Mouse (Mus musculus) limb, embryonic 12.5 days (tissue): Measurements from ENCODE around the gene Ankrd34a. TPM values are rescaled to one million over a fixed set of nuclear protein-coding genes. Genes with fewer than 3 reads are reported as not detected.
"Not testable (repeated sequence)": the region's sequence is repeated elsewhere in the genome, so short reads cannot be mapped to it uniquely, and the experiment has no call there.

Source experiments
- ATAC-seq: fragments of 200-750 bp; cut with Nextera tagmentation; 2 replicates; pipeline ENCODE4 v1.8.0; 2017; ENCODE audit warnings: low read depth, moderate TSS enrichment; ENCODE audit not compliant: insufficient number of reproducible peaks, insufficient read depth, low FRiP score, low TSS enrichment
- H3K27ac ChIP-seq: fragments of 300-500 bp; sonication (generic); 2 replicates; pipeline ENCODE4 v1.5.1; 2016; ENCODE audit warnings: mild to moderate bottlenecking, moderate library complexity
- H3K27me3 ChIP-seq: fragments of 300-500 bp; sonication (generic); 2 replicates; pipeline ENCODE4 v1.6.1; 2016; ENCODE audit warnings: mild to moderate bottlenecking, moderate library complexity
- H3K36me3 ChIP-seq: fragments of 300-500 bp; sonication (generic); 2 replicates; pipeline ENCODE4 v1.6.1; 2016; ENCODE audit warnings: mild to moderate bottlenecking, moderate library complexity
- H3K4me1 ChIP-seq: fragments of 300-500 bp; sonication (generic); replicated peaks from 2 replicates; pipeline ENCODE4 v1.6.1; 2016
- H3K4me2 ChIP-seq: fragments of 300-500 bp; sonication (generic); 2 replicates; pipeline ENCODE4 v1.6.1; 2016; ENCODE audit warnings: mild to moderate bottlenecking, moderate library complexity
- H3K4me3 ChIP-seq: fragments of 300-500 bp; sonication (generic); replicated peaks from 2 replicates; pipeline ENCODE4 v1.5.1; 2016; ENCODE audit warnings: mild to moderate bottlenecking
- H3K9ac ChIP-seq: fragments of 300-500 bp; sonication (generic); replicated peaks from 2 replicates; pipeline ENCODE4 v1.6.1; 2016; ENCODE audit warnings: mild to moderate bottlenecking, moderate library complexity
- H3K9me3 ChIP-seq: fragments of 300-500 bp; sonication (generic); 2 replicates; pipeline ENCODE4 v1.6.1; 2016; ENCODE audit warnings: mild to moderate bottlenecking, moderate library complexity
- WGBS: fragments of 180-500 bp; shearing (Covaris S2); methylation state at CpG from one replicate; pipeline ENCODE4 v1.1.7; 2016; 5-methylcytosine and 5-hydroxymethylcytosine counted together
- polyA plus RNA-seq: library from polyadenylated mRNA; unstranded; fragments of >200 nt; fragmentation: Nextera tagmentation; extraction: Ambion mirVana; gene quantifications from 2 replicates; pipeline ENCODE4 v1.2.1, GENCODE M21; 2016

The Ankrd34a gene
- polyA plus RNA-seq, 1 experiment from 2014 or later: 2.2 TPM

DNA sequence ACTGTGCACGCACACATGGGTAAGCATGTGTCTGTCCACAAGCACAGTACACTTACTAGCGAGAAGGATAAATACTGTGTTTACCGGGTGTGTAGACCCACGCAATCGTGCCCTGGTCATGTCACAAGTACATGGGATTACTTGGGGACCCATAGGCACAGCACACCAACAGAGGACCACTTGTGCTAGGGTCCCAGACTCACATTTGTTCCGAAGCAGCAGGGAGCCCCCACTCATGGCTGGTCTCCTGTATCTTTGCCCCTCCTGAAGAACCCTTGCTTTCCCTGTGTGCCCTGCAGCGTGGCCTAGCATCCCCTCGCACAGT lies 2.6 kb downstream of the Ankrd34a start:
- no peaks in the 10 kb centered on the region for H3K9me3 ChIP-seq
- peak overlapping the region; percentile 53 for H3K4me3 ChIP-seq
- no peak overlapping the region for H3K9ac ChIP-seq
- no peak overlapping the region for H3K27ac ChIP-seq
- no peaks in the 10 kb centered on the region for H3K36me3 ChIP-seq
- H3K4me1 ChIP-seq: peaks cover 59% of the 10 kb centered on the region
- peaks cover 39% of the 10 kb centered on the region for H3K27me3 ChIP-seq
- no peak for ATAC-seq
- H3K4me2 ChIP-seq: peak overlapping the region; percentile 99
- WGBS: 47% methylated on average over 8 of the region's 8 CpGs

GRCm38 (mm10) chr3:96599411-96599810 lies 3.0 kb downstream of the Ankrd34a start:
- Histone ChIP-seq H3K27ac (no peak overlapping the region), H3K27me3 (peaks cover 39% of the 10 kb centered on the region), H3K36me3 (0 out of 2 replicates have a peak, but pooled peaks cover 2% of the 10 kb centered on the region), H3K4me1 (peaks cover 59% of the 10 kb centered on the region), H3K4me2 (peak overlapping the region; percentile 99; the same call in 1 of the 2 replicates), H3K9me3 (no peaks in the 10 kb centered on the region), H3K9ac (no peak overlapping the region), H3K4me3 (no peak overlapping the region; the same call in 1 of the 2 replicates)
- WGBS: 73% methylated on average over 3 of the region's 3 CpGs
- no peak for ATAC-seq

DNA sequence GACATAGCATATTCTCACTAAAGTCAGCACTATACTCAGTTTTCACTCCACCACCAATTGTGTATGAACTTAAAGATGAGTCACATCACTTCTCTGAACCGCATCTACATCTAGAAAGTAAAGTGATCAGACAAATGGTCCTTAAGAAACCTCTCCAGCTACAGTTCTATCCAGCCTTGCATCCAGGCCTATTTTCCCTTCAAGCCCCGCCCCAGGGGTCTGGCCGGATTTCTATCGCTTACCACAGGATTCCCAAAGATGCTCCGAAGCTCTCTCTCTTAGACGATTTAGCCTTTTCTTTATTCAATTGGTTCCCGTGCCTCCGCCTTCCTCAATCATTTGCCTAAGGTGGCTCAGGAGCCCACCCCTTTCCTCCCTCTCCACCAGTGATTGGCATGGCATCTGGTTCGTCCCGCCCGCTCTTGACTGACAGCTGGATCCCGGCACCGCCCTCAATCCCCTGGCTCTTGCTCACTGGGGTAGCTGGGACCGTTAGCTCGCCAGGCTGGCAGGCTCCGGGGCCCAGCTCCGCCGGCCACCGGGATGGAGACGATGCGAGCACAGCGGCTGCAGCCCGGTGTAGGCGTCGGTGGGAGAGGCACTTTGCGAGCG lies 4.3 kb downstream of the Ankrd34a start, which contains the start of gene Lix1l:
Lix1l (plus strand) TSS at position 511 of the 612 bp plus-strand sequence.
- peak; percentile 94 for ATAC-seq
- peaks cover 55% of the 10 kb centered on the region for H3K4me1 ChIP-seq

DNA sequence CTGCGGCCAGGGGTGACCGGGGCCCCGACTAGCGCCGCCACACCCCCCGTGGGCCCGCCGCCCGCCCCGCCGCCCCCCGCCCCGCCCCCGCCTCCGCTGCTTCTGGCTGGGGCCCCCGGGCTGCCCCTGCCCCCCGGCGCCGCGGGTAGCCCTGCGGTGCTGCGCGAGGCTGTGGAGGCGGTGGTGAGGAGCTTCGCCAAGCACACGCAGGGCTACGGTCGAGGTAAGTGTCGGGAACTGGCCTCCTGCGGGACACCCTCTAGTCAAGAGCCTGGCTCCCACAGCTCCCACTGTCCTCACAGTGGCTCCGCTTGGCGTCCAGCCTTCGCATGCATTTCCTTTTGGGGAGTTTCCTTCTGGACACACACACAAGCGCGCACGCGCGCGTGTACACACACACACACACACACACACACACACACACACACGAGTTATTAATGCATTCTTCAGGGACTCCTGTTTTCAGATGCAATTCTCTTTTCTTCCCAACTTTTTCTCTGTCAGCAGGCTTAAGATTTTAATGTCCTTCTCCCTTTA lies 4.9 kb downstream of the Ankrd34a start:
- Histone ChIP-seq H3K4me1 (peaks cover 49% of the 10 kb centered on the region), H3K9ac (peak overlapping the region; percentile 96), H3K4me3 (peak overlapping the region; percentile 87), H3K4me2 (peak overlapping the region; percentile 78), H3K27me3 (peaks cover 22% of the 10 kb centered on the region), H3K27ac (peak overlapping the region; percentile 94), H3K9me3 (no peaks in the 10 kb centered on the region), H3K36me3 (peaks cover 10% of the 10 kb centered on the region; the same call in 1 of the 2 replicates)
- WGBS: 1% methylated on average over 33 of the region's 40 CpGs
- peak; percentile 49 for ATAC-seq

More for the DNA sequence above, 4.3 kb downstream of the Ankrd34a start, which contains the start of gene Lix1l:
- H3K27ac ChIP-seq: peak within 1 kb of the TSS; percentile 94
- H3K9ac ChIP-seq: peak within 1 kb of the TSS; percentile 96
- H3K36me3 ChIP-seq: peaks cover 10% of the 10 kb centered on the region; the same call in 1 of the 2 replicates
- peaks cover 28% of the 10 kb centered on the region for H3K27me3 ChIP-seq
- peak within 1 kb of the TSS; percentile 87 for H3K4me3 ChIP-seq
- no peaks in the 10 kb centered on the region for H3K9me3 ChIP-seq
- H3K4me2 ChIP-seq: peak within 1 kb of the TSS; percentile 78
- WGBS: 2% methylated on average over 27 of the region's 27 CpGs

GRCm38 (mm10) chr3:96601941-96602703 lies 5.7 kb downstream of the Ankrd34a start:
- Histone ChIP-seq H3K4me1 (peaks cover 41% of the 10 kb centered on the region), H3K4me2 (peak overlapping the region; percentile 78), H3K27ac (peak overlapping the region; percentile 94), H3K4me3 (peak overlapping the region; percentile 87), H3K36me3 (peaks cover 10% of the 10 kb centered on the region; the same call in 1 of the 2 replicates), H3K27me3 (peaks cover 14% of the 10 kb centered on the region), H3K9me3 (no peaks in the 10 kb centered on the region), H3K9ac (peak overlapping the region; percentile 96)
- 38% methylated on average over 10 of the region's 10 CpGs for WGBS
- ATAC-seq: no peak

- H3K36me3 ChIP-seq: peaks cover 10% of the 10 kb centered on the region; the same call in 1 of the 2 replicates
- peak overlapping the region; percentile 94 for H3K27ac ChIP-seq
- 34% methylated on average over 5 of the region's 5 CpGs for WGBS
- peaks cover 12% of the 10 kb centered on the region for H3K27me3 ChIP-seq
- H3K9ac ChIP-seq: peak overlapping the region; percentile 96
- ATAC-seq: no peak
- peak overlapping the region; percentile 87 for H3K4me3 ChIP-seq
- no peaks in the 10 kb centered on the region for H3K9me3 ChIP-seq
- peaks cover 35% of the 10 kb centered on the region for H3K4me1 ChIP-seq
- peak overlapping the region; percentile 78 for H3K4me2 ChIP-seq
Observed at GRCm38 (mm10) chr3:96602704-96603084, 6.3 kb downstream of the Ankrd34a start.

DNA sequence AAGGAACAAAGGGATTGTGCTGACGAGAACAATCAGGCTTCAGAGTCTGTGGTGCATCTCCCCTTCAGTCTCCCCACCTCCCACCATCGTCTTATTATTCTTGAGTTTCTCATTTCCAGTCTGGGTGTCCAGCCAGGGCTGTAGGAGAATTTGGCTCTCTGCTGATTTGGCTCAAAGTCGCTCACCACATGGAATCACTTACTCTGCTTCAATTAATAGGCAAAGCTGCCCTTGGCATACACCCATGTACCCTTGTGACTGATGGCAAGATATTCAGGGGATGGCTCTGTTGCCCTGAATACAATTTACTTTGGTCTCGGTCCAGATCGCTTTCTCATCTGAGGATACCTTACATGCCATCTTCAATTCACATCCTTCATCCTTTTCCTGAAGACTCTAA lies 6.9 kb downstream of the Ankrd34a start:
- Histone ChIP-seq H3K27me3 (peaks cover 12% of the 10 kb centered on the region), H3K9me3 (no peaks in the 10 kb centered on the region), H3K9ac (peak overlapping the region; percentile 96), H3K4me2 (peak overlapping the region; percentile 78), H3K27ac (no peak overlapping the region), H3K36me3 (peaks cover 10% of the 10 kb centered on the region; the same call in 1 of the 2 replicates), H3K4me3 (peak overlapping the region; percentile 87), H3K4me1 (peaks cover 33% of the 10 kb centered on the region)
- WGBS: 63% methylated on average over 5 of the region's 5 CpGs
- no peak for ATAC-seq

DNA sequence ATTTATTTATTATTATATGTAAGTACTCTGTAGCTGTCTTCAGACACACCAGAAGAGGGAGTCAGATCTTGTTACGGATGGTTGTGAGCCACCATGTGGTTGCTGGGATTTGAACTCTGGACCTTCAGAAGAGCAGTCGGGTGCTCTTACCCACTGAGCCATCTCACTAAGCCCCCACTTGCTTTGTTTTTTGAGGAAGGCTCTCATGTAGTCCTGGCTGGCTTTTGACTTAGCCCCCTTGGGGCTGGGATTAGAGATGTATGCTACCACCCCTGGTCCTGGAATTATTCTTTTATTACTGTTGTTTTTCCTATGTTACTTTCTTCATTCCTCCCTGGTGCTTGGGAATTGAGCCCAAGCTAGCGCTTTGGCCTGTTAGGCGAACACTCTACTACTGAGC lies 9.6 kb downstream of the Ankrd34a start:
- not testable (repeated sequence) for H3K4me3 ChIP-seq, H3K27me3 ChIP-seq, H3K9me3 ChIP-seq, H3K27ac ChIP-seq, H3K36me3 ChIP-seq, H3K4me2 ChIP-seq, ATAC-seq, H3K9ac ChIP-seq
- 86% methylated on average over 4 of the region's 4 CpGs for WGBS
- H3K4me1 ChIP-seq: peaks cover 22% of the 10 kb centered on the region

GRCm38 (mm10) chr3:96606618-96607017 lies 10.2 kb downstream of the Ankrd34a start:
- Histone ChIP-seq H3K9ac (no peak overlapping the region), H3K4me1 (peaks cover 22% of the 10 kb centered on the region), H3K27ac (no peak overlapping the region), H3K9me3 (no peaks in the 10 kb centered on the region), H3K27me3 (no peaks in the 10 kb centered on the region), H3K36me3 (peaks cover 13% of the 10 kb centered on the region; the same call in 1 of the 2 replicates), H3K4me3 (no peak overlapping the region), H3K4me2 (no peak overlapping the region)
- ATAC-seq: no peak
- 90% methylated on average over 4 of the region's 4 CpGs for WGBS

DNA sequence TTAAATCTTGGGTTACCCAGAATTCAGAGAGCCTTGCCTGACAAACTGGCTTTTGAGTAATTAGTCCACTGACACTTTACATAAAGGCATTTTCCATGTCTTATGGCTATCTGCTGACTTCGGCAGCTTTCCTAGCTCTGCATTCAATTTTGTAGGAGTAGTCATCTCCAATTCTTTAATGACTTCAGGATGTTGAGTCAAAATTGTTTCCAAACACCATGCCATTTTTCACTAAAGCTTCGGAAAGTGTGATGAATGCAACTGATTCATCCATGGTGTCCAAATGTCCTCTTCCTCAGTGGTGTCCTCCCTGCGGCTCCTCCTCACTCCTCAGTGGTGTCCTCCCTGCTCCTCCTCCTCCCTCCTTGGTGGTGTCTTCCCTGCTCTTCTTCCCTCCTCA lies 21.5 kb downstream of the Ankrd34a start:
- Histone ChIP-seq H3K27me3 (no peaks in the 10 kb centered on the region), H3K9ac (no peak overlapping the region), H3K36me3 (peaks cover 74% of the 10 kb centered on the region), H3K4me1 (no peaks in the 10 kb centered on the region), H3K9me3 (no peaks in the 10 kb centered on the region), H3K4me3 (no peak overlapping the region), H3K27ac (no peak overlapping the region), H3K4me2 (no peak overlapping the region)
- 90% methylated on average over 3 of the region's 3 CpGs for WGBS
- no peak for ATAC-seq

DNA sequence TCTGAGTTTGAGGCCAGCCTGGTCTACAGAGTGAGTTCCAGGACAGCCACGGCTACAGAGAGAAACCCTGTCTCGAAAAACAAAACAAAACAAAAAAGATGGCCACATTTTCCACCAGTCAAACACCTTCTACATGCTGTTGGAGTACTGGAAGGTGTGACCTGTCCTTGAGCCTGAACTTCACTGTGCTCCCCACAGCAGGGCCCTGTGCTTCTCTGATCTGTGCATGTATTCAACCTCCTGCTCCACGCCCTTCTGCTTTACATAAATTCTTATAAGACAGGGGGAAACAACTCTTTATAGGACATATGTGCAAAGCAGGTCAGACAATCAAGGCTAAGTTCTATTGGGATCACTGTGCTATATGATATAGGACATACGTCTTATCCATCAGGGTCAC lies 26.8 kb downstream of the Ankrd34a start:
- ATAC-seq: no peak
- H3K36me3 ChIP-seq: peaks cover 74% of the 10 kb centered on the region

More for the DNA sequence above, 26.8 kb downstream of the Ankrd34a start:
- WGBS: 91% methylated on average over 4 of the region's 4 CpGs
- no peaks in the 10 kb centered on the region for H3K4me1 ChIP-seq
- H3K9me3 ChIP-seq: no peaks in the 10 kb centered on the region
- H3K4me2 ChIP-seq: no peak overlapping the region
- H3K27me3 ChIP-seq: no peaks in the 10 kb centered on the region
- no peak overlapping the region for H3K4me3 ChIP-seq
- no peak overlapping the region for H3K27ac ChIP-seq
- H3K9ac ChIP-seq: no peak overlapping the region
